Mouse (Mus musculus) midbrain, embryonic 10.5 days (tissue): ENCODE data around the gene Olfr196. TPM values are rescaled to one million over a fixed set of nuclear protein-coding genes. Genes with fewer than 3 reads are reported as not detected.
"Not testable (repeated sequence)": the region's sequence is repeated elsewhere in the genome, so short reads cannot be mapped to it uniquely, and the experiment has no call there.

Experiments used
- DNase-seq: peaks from one replicate; pipeline ENCODE4 v3.0.0-alpha.2; 2017; ENCODE audit warnings: low spot score
- H3K27ac ChIP-seq: fragments of 300-500 bp; sonication (generic); replicated peaks from 2 replicates; pipeline ENCODE4 v1.5.1; 2016; ENCODE audit warnings: mild to moderate bottlenecking
- H3K27me3 ChIP-seq: fragments of 300-500 bp; sonication (generic); 2 replicates; pipeline ENCODE4 v1.6.1; 2016; ENCODE audit warnings: low read depth, mild to moderate bottlenecking; ENCODE audit not compliant: poor library complexity, severe bottlenecking
- H3K36me3 ChIP-seq: fragments of 300-500 bp; sonication (generic); 2 replicates; pipeline ENCODE4 v1.6.1; 2016; ENCODE audit warnings: mild to moderate bottlenecking, moderate library complexity
- H3K4me1 ChIP-seq: fragments of 300-500 bp; sonication (generic); 2 replicates; pipeline ENCODE4 v1.6.1; 2016
- H3K4me3 ChIP-seq: fragments of 300-500 bp; sonication (generic); 2 replicates; pipeline ENCODE4 v1.5.1; 2016; ENCODE audit warnings: mild to moderate bottlenecking, moderate library complexity
- H3K9me3 ChIP-seq: fragments of 300-500 bp; sonication (generic); replicated peaks from 2 replicates; pipeline ENCODE4 v1.6.1; 2016; ENCODE audit warnings: mild to moderate bottlenecking
- whole genome bisulfite sequencing: fragments of 180-500 bp; shearing (Covaris S2); methylation state at CpG from one replicate; pipeline ENCODE4 v1.1.7; 2016; 5-methylcytosine and 5-hydroxymethylcytosine counted together
- polyA plus RNA-seq: library from polyadenylated mRNA; unstranded; fragments of >200 nt; fragmentation: Nextera tagmentation; extraction: Ambion mirVana; gene quantifications from 2 replicates; pipeline ENCODE4 v1.2.1, GENCODE M21; 2016

The Olfr196 gene
- polyA plus RNA-seq: not detected in 2 replicates

DNA sequence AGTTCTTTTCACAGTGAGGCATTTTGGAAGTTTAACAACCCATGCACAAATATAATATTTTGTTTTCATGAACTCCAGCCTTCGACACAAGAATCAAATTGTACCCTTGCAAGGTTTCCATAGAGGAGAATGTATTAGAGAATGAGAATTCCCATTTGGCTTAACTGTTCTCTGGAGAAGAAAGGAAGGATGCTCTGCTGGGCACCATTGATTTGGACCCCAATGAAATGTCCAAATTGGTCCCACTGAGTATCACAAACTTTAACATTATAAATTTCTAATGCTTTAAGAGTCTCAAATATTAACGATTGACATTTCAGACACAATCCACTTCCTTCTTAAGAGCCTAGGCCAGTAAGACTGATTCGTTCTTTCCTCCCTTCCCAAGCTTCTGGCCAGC, at the start of gene Olfr196:
TSS of gene Olfr196 (minus strand) at position 101 of the 400 bp plus-strand sequence.
- no peaks in the 10 kb centered on the region for H3K4me1 ChIP-seq
- WGBS: 80% methylated on average over 3 of the region's 3 CpGs
- no peaks in the 10 kb centered on the region for H3K27me3 ChIP-seq
- no peaks in the 10 kb centered on the region for H3K36me3 ChIP-seq
- DNase-seq: no peak
- H3K9me3 ChIP-seq: peaks cover 6% of the 10 kb centered on the region; the same call in 1 of the 2 replicates
- no peak within 1 kb of the TSS for H3K27ac ChIP-seq
- no peak within 1 kb of the TSS for H3K4me3 ChIP-seq

DNA sequence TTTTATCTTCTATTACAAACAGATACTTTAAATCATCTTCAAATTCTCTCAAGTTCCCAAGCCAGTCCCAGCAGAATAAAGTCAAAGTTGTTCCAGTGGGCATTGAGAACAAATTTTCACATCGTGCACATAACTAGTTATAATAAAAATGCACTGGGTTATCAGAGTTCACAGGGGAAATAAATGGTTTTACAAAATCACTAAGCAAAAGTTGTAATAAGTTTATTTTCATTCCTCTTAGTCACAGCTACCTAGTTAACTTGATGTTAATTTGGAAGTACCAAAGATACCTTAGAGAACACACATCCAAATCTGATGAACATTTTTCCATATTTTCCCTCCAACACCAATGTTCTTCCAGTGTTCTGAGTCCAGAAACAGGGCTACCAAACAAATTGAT, 49.4 kb upstream of the Olfr196 start, which contains the start of gene Olfr199:
TSS of gene Olfr199 (minus strand) at position 101 of the 400 bp plus-strand sequence.
- not testable (repeated sequence) for H3K4me1 ChIP-seq, H3K9me3 ChIP-seq
- WGBS: 83% methylated on average over 1 of the region's 1 CpGs

DNA sequence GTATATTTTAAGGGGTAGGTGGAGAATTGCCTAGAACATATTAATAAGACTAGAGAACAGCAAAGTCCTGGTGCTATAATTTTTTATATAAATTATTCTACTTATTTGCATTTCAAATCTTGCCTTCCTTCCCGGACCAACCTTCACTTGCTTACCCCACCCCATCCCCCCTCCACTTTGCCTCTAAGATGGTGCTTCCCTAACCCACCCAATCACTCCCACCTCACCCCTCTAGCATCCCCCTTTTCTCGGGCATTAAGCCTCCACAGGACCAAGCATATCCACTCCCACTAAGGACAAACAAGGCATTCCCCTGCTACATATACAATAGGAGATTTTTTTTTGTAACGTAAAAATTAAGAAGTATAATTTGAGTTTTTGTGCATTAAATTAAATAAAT, 47.6 kb upstream of the Olfr196 start:
- H3K4me3 ChIP-seq, H3K9me3 ChIP-seq, H3K4me1 ChIP-seq, H3K36me3 ChIP-seq, DNase-seq, H3K27me3 ChIP-seq, H3K27ac ChIP-seq: not testable (repeated sequence)
- WGBS: 82% methylated on average over 3 of the region's 3 CpGs

More for the DNA sequence above, 49.4 kb upstream of the Olfr196 start, which contains the start of gene Olfr199:
- not testable (repeated sequence) for H3K27ac ChIP-seq, H3K4me3 ChIP-seq, H3K36me3 ChIP-seq, H3K27me3 ChIP-seq, DNase-seq

DNA sequence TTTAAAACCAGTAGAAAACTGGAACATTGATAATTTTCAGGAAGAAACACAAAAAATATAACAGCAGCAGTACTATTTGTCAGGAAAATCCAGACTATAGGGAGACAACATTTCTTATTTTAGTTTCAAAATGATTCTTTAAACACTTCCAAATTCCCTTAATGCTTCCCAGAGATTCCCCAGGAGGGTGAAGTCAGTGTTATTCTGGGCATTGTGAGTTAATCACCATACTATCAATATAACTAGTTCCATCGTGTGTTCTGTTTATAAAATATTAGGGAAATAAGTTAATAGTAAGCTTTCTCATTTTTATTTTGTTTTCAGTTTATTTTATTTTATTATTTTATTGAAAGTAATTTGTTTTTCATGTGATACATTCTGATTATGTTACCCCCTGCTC, 33.2 kb upstream of the Olfr196 start, which contains the start of gene Olfr198:
TSS of gene Olfr198 (minus strand) at position 101 of the 400 bp plus-strand sequence.
- not testable (repeated sequence) for H3K36me3 ChIP-seq, H3K4me3 ChIP-seq, H3K27me3 ChIP-seq, H3K9me3 ChIP-seq, DNase-seq, H3K27ac ChIP-seq, H3K4me1 ChIP-seq
- WGBS: 64% methylated on average over 1 of the region's 1 CpGs

DNA sequence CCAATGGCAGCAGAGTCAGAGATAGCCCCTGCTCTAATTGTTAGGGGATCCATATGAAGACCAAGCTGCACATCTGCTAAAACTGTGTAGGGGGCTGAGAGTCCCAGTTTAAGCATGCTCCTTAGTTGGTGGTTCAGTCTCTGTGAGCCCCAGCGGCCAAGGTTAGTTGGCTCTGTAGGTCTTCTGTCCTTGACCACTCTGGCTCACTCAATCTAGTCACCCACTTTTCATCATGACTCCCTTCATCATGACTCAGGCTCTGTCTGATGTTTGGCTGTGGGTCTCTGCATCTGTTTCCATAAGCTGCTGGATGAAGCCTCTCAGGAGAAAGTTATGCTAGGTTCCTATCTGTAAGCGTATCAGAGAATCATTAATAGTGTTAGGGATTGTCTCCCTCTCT, 18.3 kb downstream of the Olfr196 start:
- no peak for DNase-seq
- Histone ChIP-seq H3K4me3 (no peak overlapping the region), H3K36me3 (no peaks in the 10 kb centered on the region), H3K27ac (no peak overlapping the region), H3K4me1 (no peaks in the 10 kb centered on the region), H3K27me3 (no peaks in the 10 kb centered on the region), H3K9me3 (no peaks in the 10 kb centered on the region)
- 86% methylated on average over 2 of the region's 2 CpGs for WGBS

DNA sequence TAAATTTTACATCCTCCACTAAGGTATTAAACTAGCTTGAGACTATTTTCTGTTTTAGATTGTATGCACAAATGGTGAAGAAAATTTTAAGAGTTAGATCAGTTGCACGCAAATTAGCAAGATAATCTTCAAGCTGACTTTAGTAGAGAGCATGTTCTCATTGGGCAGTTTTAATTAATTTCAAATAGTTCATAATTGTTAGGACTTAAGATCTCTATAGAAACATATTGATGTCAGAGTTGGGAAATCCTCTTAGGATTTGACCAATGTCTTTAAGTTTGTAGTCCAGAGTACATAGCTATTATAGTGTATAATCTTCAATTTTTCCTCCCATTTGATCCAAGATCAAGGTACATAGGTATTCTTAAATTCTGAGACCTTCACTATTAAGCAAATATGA, 23.5 kb downstream of the Olfr196 start, which contains the start of gene Olfr195:
TSS of gene Olfr195 (plus strand) at position 301 of the 400 bp plus-strand sequence.
- Histone ChIP-seq H3K4me3 (no peak within 1 kb of the TSS), H3K9me3 (no peaks in the 10 kb centered on the region), H3K27ac (no peak within 1 kb of the TSS), H3K4me1 (no peaks in the 10 kb centered on the region), H3K27me3 (no peaks in the 10 kb centered on the region), H3K36me3 (no peaks in the 10 kb centered on the region)
- no peak for DNase-seq
- 89% methylated on average over 1 of the region's 1 CpGs for WGBS

DNA sequence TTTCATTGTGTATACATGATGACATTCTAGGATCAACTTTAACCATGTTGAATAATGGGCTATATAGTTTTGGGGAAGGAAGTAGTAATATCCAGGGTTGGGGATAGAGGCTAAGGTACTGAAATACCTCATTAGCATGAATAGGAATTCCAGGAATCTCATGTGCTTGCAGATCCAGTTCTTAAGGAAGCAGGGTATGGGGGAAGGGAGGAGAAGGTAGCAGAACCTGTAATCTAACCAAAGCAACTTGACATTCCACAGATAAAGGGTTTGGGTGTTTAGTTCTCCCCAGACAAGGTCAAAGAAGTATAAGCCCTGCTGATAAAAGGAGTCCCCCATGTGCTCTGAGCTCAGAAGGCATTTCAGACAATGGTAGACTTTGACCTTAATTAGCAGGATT, 29.1 kb downstream of the Olfr196 start:
- H3K27me3 ChIP-seq: no peaks in the 10 kb centered on the region
- no peak overlapping the region for H3K4me3 ChIP-seq
- no peaks in the 10 kb centered on the region for H3K9me3 ChIP-seq
- no peak overlapping the region for H3K27ac ChIP-seq
- H3K36me3 ChIP-seq: no peaks in the 10 kb centered on the region
- no peaks in the 10 kb centered on the region for H3K4me1 ChIP-seq
- no peak for DNase-seq

DNA sequence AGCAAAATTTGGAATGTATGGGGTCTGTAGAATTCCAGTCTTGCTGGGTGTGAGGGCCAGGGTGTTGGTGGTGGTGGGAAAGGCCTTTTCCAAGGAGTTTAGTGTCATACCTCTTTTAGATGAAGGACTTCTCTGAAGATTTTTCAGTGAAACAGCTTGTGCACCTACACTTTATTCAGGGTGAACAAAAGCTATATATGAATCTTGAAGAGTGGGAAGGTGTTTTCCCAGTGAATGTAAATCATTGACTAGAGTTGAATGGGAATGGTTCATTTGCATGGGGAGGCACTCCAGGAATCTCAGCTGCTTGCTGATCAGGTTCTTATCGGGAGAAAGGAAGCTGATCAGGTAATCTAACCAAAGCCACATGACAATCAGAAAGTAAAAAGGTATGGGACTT, 39.5 kb downstream of the Olfr196 start:
- Histone ChIP-seq H3K9me3 (peaks cover 13% of the 10 kb centered on the region; the same call in 1 of the 2 replicates), H3K4me1 (no peaks in the 10 kb centered on the region), H3K36me3 (no peaks in the 10 kb centered on the region), H3K4me3 (no peak overlapping the region), H3K27ac (no peak overlapping the region), H3K27me3 (no peaks in the 10 kb centered on the region)
- WGBS: 93% methylated on average over 1 of the region's 1 CpGs
- no peak for DNase-seq

GRCm38 (mm10) chr16:59120969-59121368, 49.3 kb downstream of the Olfr196 start, which contains the start of gene Olfr194:
TSS of gene Olfr194 (minus strand) at chr16:59121069.
- H3K9me3 ChIP-seq: no peaks in the 10 kb centered on the region
- no peaks in the 10 kb centered on the region for H3K36me3 ChIP-seq
- DNase-seq: no peak
- H3K27me3 ChIP-seq: no peaks in the 10 kb centered on the region
- H3K4me3 ChIP-seq: no peak within 1 kb of the TSS
- H3K27ac ChIP-seq: no peak within 1 kb of the TSS
- H3K4me1 ChIP-seq: no peaks in the 10 kb centered on the region

Other genes with a start within 250 kb of the Olfr196 start
- not detected in 2 replicates for gene Olfr181, start 241.7 kb downstream of the Olfr196 start, polyA plus RNA-seq
- not detected in 2 replicates for gene Olfr180, start 241.1 kb downstream of the Olfr196 start, polyA plus RNA-seq
- gene Olfr183, start 175.1 kb downstream of the Olfr196 start, polyA plus RNA-seq: not detected in 2 replicates
- gene Olfr186, start 140.2 kb downstream of the Olfr196 start, polyA plus RNA-seq: not detected in 2 replicates
- gene Olfr187, start 130.7 kb downstream of the Olfr196 start, polyA plus RNA-seq: not detected in 2 replicates
- not detected in 2 replicates for gene Olfr190, start 92.4 kb downstream of the Olfr196 start, polyA plus RNA-seq
- not detected in 2 replicates for gene Olfr191, start 80.6 kb downstream of the Olfr196 start, polyA plus RNA-seq
- not detected in 2 replicates for gene Olfr193, start 58.6 kb downstream of the Olfr196 start, polyA plus RNA-seq
- not detected in 2 replicates for gene Olfr194, start 49.4 kb downstream of the Olfr196 start, polyA plus RNA-seq
- not detected in 2 replicates for gene Olfr195, start 23.4 kb downstream of the Olfr196 start, polyA plus RNA-seq
- gene Olfr198, start 33.1 kb upstream of the Olfr196 start, polyA plus RNA-seq: not detected in 2 replicates
- gene Olfr199, start 49.3 kb upstream of the Olfr196 start, polyA plus RNA-seq: not detected in 2 replicates
- 0.09 TPM in 1 of 2 replicates, not detected in the other for gene Olfr201, start 102.2 kb upstream of the Olfr196 start, polyA plus RNA-seq
- not detected in 2 replicates for gene Olfr202, start 116.3 kb upstream of the Olfr196 start, polyA plus RNA-seq
- gene Olfr203, start 128.4 kb upstream of the Olfr196 start, polyA plus RNA-seq: not detected in 2 replicates
- not detected in 2 replicates for gene Olfr204, start 147.8 kb upstream of the Olfr196 start, polyA plus RNA-seq
- not detected in 2 replicates for gene Olfr205, start 160.7 kb upstream of the Olfr196 start, polyA plus RNA-seq
- not detected in 2 replicates for gene Olfr206, start 178.8 kb upstream of the Olfr196 start, polyA plus RNA-seq
- not detected in 2 replicates for gene Olfr209, start 193.5 kb upstream of the Olfr196 start, polyA plus RNA-seq
- 0.04 and 0.11 TPM in 2 replicates for gene Gabrr3, start 236.9 kb upstream of the Olfr196 start, polyA plus RNA-seq